Mouse (Mus musculus) forebrain, embryonic 10.5 days (tissue): ENCODE measurements at regions not wholly inside any gene's neighbourhood (a gene's known extent, or its start where the extent isn't known, plus 50 kb on each side); places are given as distances from the start of the nearest gene placed in this dataset.

Experiments
- DNase-seq: peaks from one replicate; pipeline ENCODE4 v3.0.0-alpha.2; 2017; ENCODE audit warnings: low spot score; ENCODE audit errors: extremely low spot score
- H3K27ac ChIP-seq: fragments of 300-500 bp; sonication (generic); 2 replicates; pipeline ENCODE4 v1.5.1; 2016; ENCODE audit warnings: mild to moderate bottlenecking
- H3K27me3 ChIP-seq: fragments of 300-500 bp; sonication (generic); 2 replicates; pipeline ENCODE4 v1.6.1; 2016; ENCODE audit warnings: mild to moderate bottlenecking; ENCODE audit not compliant: poor library complexity, severe bottlenecking
- H3K36me3 ChIP-seq: fragments of 300-500 bp; sonication (generic); replicated peaks from 2 replicates; pipeline ENCODE4 v1.6.1; 2016; ENCODE audit warnings: mild to moderate bottlenecking, moderate library complexity
- H3K4me1 ChIP-seq: fragments of 300-500 bp; sonication (generic); 2 replicates; pipeline ENCODE4 v1.6.1; 2016
- H3K4me3 ChIP-seq: fragments of 300-500 bp; sonication (generic); 2 replicates; pipeline ENCODE4 v1.5.1; 2016; ENCODE audit warnings: mild to moderate bottlenecking, moderate library complexity
- H3K9me3 ChIP-seq: fragments of 300-500 bp; sonication (generic); 2 replicates; pipeline ENCODE4 v1.6.1; 2016; ENCODE audit warnings: mild to moderate bottlenecking, moderate library complexity
- WGBS: fragments of 180-500 bp; shearing (Covaris S2); methylation state at CpG from one replicate; pipeline ENCODE4 v1.1.7; 2016; 5-methylcytosine and 5-hydroxymethylcytosine counted together

DNA sequence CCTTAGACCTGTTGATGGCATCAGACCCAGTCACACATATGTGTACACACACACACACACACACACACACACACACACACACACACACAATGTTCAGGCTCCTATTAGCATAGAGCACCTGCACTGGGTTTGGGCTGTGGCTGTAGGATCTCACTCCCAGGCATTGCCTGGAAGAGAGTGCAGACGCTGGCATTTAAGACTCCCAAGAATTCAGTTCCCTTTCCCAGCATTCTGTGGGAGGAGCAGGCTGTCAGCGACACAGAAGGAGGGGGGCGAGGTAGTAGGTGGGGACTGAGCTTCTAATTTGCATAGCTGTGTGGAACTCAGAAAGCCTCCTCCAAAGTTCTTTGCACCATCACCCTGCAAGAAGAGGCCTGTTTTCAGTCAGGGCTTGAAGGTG lies 374.2 kb upstream of the Fam49b start:
- no peak overlapping the region for H3K4me3 ChIP-seq
- H3K36me3 ChIP-seq = no peaks in the 10 kb centered on the region
- no peaks in the 10 kb centered on the region for H3K9me3 ChIP-seq
- H3K27me3 ChIP-seq = no peaks in the 10 kb centered on the region
- no peak for DNase-seq
- peaks cover 8% of the 10 kb centered on the region for H3K4me1 ChIP-seq
- WGBS = 2% methylated on average over 3 of the region's 3 CpGs
- H3K27ac ChIP-seq = 0 out of 2 replicates have a peak overlapping the region, but pooled peaks have one; percentile 5

GRCm38 (mm10) chr15:64434908-64435307 lies 374.6 kb upstream of the Fam49b start:
- H3K27me3 ChIP-seq = no peaks in the 10 kb centered on the region
- peaks cover 8% of the 10 kb centered on the region for H3K4me1 ChIP-seq
- 0 out of 2 replicates have a peak overlapping the region, but pooled peaks have one; percentile 5 for H3K27ac ChIP-seq
- H3K4me3 ChIP-seq = no peak overlapping the region
- no peak for DNase-seq
- no peaks in the 10 kb centered on the region for H3K36me3 ChIP-seq
- no peaks in the 10 kb centered on the region for H3K9me3 ChIP-seq
- WGBS = 89% methylated on average over 2 of the region's 2 CpGs

DNA sequence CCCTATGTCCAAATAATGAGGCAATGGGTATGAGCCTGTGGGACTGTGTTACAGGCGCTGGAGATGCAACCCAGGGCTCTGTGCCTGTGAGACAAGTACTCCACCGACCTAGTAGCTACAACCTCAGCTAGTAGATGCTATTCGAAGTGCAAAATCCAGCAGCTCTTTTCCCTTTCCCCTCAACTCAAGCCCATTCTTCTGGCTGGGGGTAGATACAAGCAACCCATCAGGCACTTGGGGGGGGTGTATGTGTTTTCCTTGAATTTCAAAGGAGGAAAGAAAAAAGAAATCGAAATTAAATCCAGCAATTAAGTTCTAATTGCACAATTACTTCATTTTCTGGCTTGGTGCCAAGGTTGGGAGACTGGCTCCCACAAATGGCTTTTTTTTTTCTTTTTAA lies 372.4 kb upstream of the Gm21798 start:
- no peak for DNase-seq
- no peak overlapping the region for H3K27ac ChIP-seq
- no peaks in the 10 kb centered on the region for H3K4me1 ChIP-seq
- H3K9me3 ChIP-seq = no peaks in the 10 kb centered on the region
- H3K36me3 ChIP-seq = no peaks in the 10 kb centered on the region
- 77% methylated on average over 4 of the region's 4 CpGs for WGBS
- H3K4me3 ChIP-seq = no peak overlapping the region
- H3K27me3 ChIP-seq = no peaks in the 10 kb centered on the region

DNA sequence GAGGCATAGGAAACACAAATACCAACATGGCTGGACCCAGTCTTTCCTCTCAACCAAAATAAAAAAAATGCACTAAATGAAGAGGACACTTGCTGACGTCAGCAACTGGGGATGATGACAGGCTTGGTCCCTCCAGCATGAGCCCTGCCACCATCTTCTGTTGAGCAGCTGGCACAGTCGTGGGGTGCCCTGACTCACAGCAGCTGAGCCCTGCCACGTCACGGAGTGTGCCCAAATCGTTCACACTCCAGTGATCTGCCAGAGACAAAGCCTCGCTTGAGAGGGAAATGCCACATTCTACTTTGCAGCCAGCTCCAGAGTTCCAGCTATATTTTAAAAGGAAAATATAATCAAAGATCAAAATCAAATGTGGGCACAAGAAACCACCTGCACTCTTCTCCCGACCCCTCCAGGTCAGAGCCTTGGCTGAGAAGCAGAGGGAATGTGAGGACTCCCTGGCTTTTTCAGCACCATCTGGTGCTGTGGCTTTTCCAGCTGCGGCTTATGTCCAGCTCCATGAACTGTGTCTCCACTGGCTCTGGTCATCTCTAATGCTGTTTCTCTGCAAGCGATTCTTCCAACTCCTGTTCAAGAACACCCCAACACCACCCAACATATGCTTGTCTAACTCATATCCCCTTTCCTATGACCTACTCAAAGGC lies 371.0 kb upstream of the Gm21798 start:
- Histone ChIP-seq H3K27ac (no peak overlapping the region), H3K4me1 (no peaks in the 10 kb centered on the region), H3K27me3 (no peaks in the 10 kb centered on the region), H3K9me3 (no peaks in the 10 kb centered on the region), H3K36me3 (no peaks in the 10 kb centered on the region), H3K4me3 (no peak overlapping the region)
- no peak for DNase-seq
- WGBS = 83% methylated on average over 9 of the region's 9 CpGs

DNA sequence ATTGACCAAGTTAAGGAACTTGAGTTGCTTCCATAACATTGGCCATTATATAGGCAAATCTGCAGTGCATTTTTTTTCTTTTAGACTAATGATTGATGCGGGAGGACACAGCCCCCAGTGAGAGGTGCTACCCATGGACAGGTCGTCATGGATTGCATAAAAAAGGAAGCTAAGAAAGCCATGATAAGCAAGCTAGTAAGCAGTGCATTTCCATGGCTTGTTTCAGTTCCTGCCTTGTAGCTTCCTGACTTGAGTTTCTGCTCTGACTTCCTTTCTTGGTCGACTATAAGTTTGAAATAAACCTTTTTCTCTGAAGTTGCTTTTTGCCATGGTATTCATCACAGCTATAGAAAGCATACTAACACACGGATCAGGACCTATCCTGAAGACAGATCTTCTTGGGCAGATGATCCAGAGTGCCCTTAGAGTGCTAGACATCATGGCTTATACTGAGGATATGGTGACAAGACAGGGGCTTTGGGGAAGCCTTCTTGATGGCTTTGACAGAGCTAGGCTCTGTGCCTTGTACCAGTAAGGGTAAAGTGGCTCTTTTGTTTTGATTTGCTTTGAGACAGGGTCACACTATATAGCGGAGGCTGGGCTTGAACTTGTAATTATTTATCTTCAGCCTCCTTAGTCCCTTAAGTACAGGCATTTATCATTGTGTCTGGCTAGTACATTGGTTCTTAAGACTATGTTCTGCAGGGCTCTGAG lies 370.1 kb upstream of the Gm21798 start:
- 81% methylated on average over 5 of the region's 5 CpGs for WGBS
- no peaks in the 10 kb centered on the region for H3K9me3 ChIP-seq
- H3K36me3 ChIP-seq = no peaks in the 10 kb centered on the region
- DNase-seq = no peak
- no peaks in the 10 kb centered on the region for H3K27me3 ChIP-seq
- no peak overlapping the region for H3K4me3 ChIP-seq
- no peak overlapping the region for H3K27ac ChIP-seq
- no peaks in the 10 kb centered on the region for H3K4me1 ChIP-seq

GRCm38 (mm10) chr15:64448581-64449140 lies 368.8 kb upstream of the Gm21798 start:
- Histone ChIP-seq H3K27me3 (no peaks in the 10 kb centered on the region), H3K4me1 (no peaks in the 10 kb centered on the region), H3K4me3 (no peak overlapping the region), H3K9me3 (no peaks in the 10 kb centered on the region), H3K36me3 (no peaks in the 10 kb centered on the region), H3K27ac (no peak overlapping the region)
- WGBS = 92% methylated on average over 7 of the region's 7 CpGs
- DNase-seq = no peak

DNA sequence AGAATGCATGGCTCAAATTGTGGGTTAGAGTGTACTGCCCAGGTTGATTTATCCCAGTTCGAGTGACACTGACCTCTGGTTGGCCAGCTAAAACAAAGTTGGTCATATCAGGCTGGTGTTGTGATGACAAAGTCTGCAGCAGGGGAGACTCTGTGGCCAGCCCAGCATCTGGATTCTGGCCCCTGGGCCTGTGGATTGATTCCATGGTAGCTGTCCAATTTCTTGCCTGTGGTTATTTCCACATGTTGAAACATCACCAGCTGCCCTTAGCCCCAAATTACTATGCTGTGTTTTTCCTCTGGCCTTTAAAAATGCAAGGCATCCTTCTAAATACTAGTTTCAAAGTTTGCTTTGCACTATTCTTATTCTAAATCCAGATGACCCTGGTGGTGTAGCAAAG lies 346.8 kb upstream of the Gm21798 start:
- Histone ChIP-seq H3K27ac (no peak overlapping the region), H3K4me1 (no peaks in the 10 kb centered on the region), H3K4me3 (no peak overlapping the region), H3K36me3 (no peaks in the 10 kb centered on the region), H3K27me3 (no peaks in the 10 kb centered on the region), H3K9me3 (no peaks in the 10 kb centered on the region)
- 86% methylated on average over 1 of the region's 1 CpGs for WGBS
- DNase-seq = no peak

- DNase-seq = no peak
- Histone ChIP-seq H3K4me3 (no peak overlapping the region), H3K9me3 (no peaks in the 10 kb centered on the region), H3K4me1 (no peaks in the 10 kb centered on the region), H3K27ac (no peak overlapping the region), H3K36me3 (no peaks in the 10 kb centered on the region), H3K27me3 (no peaks in the 10 kb centered on the region)
- WGBS = 75% methylated on average over 2 of the region's 2 CpGs
These were observed 345.9 kb upstream of the Gm21798 start for GRCm38 (mm10) chr15:64471597-64471996.

DNA sequence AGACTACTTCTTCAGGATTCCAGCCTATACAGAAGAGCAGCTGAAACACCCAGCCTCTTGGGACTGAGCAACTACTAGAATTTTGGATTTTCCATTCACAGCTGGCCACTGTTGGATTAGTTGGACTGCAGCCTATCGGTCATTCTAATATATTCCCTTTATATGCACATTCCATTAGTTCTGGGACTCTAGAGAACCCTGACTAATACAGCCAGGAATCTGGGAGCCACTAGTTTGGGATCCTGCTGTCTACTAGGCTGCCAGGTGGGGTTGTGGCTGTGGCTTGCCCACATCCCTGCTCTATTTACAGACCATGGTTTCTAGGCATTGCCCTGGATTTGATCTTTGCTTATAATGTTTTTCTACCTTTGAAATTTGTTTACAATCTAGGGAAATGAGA lies 343.3 kb upstream of the Gm21798 start:
- DNase-seq = no peak
- H3K36me3 ChIP-seq = no peaks in the 10 kb centered on the region
- H3K4me3 ChIP-seq = no peak overlapping the region
- 90% methylated on average over 1 of the region's 1 CpGs for WGBS
- H3K4me1 ChIP-seq = no peaks in the 10 kb centered on the region
- no peaks in the 10 kb centered on the region for H3K9me3 ChIP-seq
- H3K27me3 ChIP-seq = no peaks in the 10 kb centered on the region
- no peak overlapping the region for H3K27ac ChIP-seq

- Histone ChIP-seq H3K4me1 (peaks cover 11% of the 10 kb centered on the region), H3K9me3 (no peaks in the 10 kb centered on the region), H3K4me3 (no peak overlapping the region), H3K27me3 (no peaks in the 10 kb centered on the region), H3K36me3 (no peaks in the 10 kb centered on the region), H3K27ac (no peak overlapping the region)
- WGBS = 93% methylated on average over 5 of the region's 5 CpGs
- no peak for DNase-seq
These were observed 340.4 kb upstream of the Gm21798 start for GRCm38 (mm10) chr15:64477131-64477530.

DNA sequence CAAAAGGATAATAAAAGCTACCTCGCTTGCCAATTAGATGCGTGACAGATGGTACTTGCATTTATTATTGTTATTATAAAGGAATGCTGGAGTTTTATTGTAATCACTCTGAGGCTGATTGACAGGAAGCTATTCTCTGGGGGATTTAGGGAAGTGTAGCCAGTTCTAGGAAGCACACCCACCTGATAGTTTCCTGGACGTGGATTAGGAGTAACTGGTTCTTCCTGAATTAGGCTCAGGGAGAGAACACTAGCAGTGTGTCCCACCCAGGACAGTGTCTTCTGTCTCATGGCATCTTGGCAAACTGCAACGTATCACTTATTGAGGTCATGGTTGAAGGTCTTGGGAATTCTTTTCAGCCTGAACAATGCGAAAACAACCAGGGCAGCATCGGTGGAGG lies 336.9 kb upstream of the Gm21798 start:
- H3K9me3 ChIP-seq = no peaks in the 10 kb centered on the region
- no peaks in the 10 kb centered on the region for H3K27me3 ChIP-seq
- no peak overlapping the region for H3K27ac ChIP-seq
- no peak overlapping the region for H3K4me3 ChIP-seq
- H3K36me3 ChIP-seq = no peaks in the 10 kb centered on the region
- DNase-seq = no peak
- H3K4me1 ChIP-seq = peaks cover 11% of the 10 kb centered on the region
- 64% methylated on average over 6 of the region's 6 CpGs for WGBS

- Histone ChIP-seq H3K27ac (no peak overlapping the region), H3K36me3 (no peaks in the 10 kb centered on the region), H3K4me3 (no peak overlapping the region), H3K9me3 (no peaks in the 10 kb centered on the region), H3K27me3 (no peaks in the 10 kb centered on the region), H3K4me1 (peaks cover 11% of the 10 kb centered on the region)
- no peak for DNase-seq
These were observed 336.3 kb upstream of the Gm21798 start for GRCm38 (mm10) chr15:64481226-64481625.

DNA sequence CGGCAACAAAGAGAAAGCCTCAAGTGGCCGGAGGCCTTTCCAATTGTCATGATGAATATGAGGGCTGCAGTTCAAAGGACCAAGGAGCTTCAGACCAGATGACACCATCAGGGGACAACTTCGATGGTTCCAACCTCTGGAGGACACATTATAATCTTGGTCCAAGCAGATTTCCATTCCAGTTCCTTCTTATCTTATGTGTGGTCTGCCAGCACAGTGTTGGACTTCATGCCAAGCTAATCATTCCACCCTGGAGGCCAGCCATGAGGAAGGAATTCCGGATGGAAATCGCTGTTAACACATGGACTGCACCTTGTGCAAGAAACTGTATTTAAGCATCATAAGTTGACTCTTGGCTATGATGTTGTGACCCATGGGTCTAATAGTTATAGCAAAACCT lies 334.5 kb upstream of the Gm21798 start:
- WGBS = 90% methylated on average over 5 of the region's 5 CpGs
- DNase-seq = no peak
- Histone ChIP-seq H3K4me1 (peaks cover 14% of the 10 kb centered on the region), H3K4me3 (no peak overlapping the region), H3K27ac (no peak overlapping the region), H3K27me3 (no peaks in the 10 kb centered on the region), H3K36me3 (no peaks in the 10 kb centered on the region), H3K9me3 (no peaks in the 10 kb centered on the region)
